Mouse (Mus musculus) thymus, adult 18-20 months (tissue): Measurements from ENCODE around the gene Bloc1s2.

Experiments
- DNase-seq, 2 experiments: peaks; one replicate each; pipeline ENCODE4 v3.0.0; 2022; ENCODE audit warnings: mixed read lengths in 2 of 2

Bloc1s2 gene

DNA sequence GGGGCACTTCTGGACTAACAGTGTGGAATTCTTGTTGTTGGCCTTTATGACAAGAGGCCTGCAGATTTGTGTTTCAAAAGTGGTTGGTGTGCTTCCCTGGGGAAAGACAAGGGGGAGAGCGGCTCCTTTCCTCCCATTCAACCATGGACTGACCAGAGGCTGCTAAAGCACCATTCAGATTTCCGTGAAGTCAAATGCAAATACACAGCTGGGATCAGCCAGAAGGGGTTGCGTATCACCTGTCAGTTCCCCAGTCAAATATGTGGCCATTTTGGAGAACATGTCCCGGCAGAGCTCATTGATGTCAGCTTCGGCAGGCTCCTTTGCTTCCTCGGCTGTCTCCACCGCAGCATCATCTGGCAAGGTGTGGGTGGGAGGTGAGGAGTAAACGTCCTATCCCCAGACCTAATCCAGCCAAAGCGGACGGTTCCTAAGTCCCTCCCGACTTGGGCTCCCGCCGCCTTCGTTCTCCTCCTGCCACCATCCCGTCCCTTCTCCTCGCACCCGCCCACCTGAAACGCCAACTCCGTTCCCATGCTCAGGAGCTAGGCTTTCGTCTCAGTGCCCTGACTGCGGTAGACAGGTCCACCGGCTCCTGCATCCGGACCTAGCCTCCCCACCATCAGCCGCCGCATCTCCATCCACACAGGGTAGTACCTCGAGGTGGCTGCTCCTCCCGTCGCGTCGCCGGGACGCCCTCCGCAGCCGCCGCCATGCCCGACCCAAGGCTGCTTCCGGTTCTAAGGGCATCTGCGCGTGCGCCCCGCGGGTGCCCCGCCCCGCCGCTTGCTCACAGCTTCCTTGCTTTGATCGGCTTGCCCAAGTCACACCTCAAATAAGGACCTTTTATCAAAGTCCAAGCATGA, at the start of gene Bloc1s2:
Gene Bloc1s2, minus strand, starts transcription at position 745 of the 866 bp plus-strand sequence.
- peak; percentile 79 to 81 for DNase-seq

DNA sequence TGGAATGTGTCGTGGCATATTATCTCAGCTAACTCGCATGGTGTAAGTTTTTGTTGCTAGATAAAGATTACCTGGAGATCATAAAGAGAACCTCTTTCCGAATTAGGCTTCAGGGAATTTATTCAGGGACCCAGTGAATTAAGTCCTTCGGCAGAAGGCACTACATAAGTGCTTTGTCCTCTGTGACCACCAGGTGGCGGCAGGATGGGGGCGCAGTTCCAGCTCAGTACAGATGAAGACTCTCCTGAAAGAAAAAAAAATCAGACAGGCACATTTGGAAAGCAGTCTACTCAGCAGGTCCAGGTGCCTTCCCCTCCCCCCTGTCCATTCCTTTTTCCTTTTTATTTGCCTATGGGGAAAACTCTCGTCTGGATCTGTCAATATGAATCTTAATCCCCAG, 48.9 kb upstream of the Bloc1s2 start:
- DNase-seq = peak; percentile 13 to 16

DNA sequence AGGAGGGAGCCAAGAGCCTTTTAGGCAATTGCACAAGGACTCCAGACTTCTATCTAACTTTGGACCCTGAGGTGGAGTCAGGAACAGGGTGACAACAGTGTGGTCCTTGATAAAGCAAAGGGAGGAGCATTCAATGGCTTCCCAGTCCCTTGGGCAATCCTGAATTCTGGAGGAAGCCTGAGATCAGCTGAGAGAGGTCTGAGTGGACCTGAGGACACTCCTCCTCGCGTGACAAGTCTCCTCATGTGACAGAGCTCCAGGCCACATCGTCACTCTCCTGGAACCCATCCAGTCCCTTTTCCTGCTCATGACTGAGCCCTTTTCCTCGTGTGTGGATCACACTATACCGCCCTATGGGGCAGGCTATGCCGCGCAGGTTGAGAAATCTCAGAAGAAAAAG, 47.7 kb upstream of the Bloc1s2 start:
- no peak for DNase-seq

DNA sequence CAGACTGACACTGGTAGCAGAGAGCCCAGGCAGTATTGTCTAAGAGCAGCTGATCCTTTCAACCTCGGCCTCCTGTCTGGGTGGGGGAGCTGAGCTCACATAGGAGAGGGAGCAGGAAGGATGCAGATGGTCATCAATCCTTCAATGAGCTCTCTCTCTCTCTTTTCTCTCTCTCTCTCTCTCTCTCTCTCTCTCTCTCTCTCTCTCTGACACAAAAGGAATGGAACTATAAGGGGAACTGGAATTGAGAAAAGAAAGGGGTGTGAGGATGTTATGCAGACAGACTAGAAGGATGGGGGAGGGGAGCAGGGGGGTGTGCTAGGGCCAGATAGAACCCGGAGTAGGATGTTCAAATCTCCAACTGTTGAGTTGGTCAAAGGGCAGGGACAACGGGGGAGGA, 46.1 kb upstream of the Bloc1s2 start, which contains the start of gene Pkd2l1:
Gene Pkd2l1, minus strand, starts transcription at position 101 of the 400 bp plus-strand sequence.
- no peak for DNase-seq

DNA sequence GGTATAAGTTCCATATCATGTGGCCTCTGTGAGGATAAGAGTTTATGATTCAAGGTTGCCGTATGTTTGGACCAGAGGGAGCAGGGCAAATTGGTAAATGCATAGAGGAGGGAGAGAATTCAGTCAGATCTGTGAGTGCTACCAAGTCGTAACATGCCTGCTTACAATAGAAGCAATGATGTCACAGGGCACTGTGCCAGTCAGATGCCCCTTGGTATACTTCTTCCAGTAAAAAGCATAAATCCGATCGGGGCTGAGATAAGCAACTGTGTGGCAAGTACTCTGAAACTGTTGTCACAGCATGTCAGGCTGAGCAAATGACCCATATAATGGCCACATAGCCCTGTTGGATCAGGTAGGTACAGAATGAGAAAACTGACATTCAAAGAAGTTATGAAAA, 42.8 kb upstream of the Bloc1s2 start:
- no peak for DNase-seq

DNA sequence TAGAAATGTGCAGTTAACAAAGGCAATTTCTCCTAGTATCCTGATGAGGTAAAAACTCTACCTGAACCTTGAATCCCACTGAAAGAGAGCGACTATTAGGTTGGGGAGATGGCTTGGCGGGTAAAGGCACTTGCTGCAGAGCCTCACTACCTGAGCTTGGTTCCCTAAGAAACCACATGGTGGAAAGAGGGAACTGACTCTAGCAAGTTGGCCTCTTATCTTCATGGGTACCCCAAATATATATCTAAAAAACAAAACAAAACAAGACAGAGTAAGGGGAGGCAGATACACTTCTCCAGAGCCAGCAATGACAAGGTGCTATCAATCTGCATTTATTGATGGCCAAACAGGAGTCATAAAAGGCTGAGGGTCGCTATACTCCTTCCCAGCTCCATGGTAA, 37.7 kb upstream of the Bloc1s2 start:
- DNase-seq = no peak

DNA sequence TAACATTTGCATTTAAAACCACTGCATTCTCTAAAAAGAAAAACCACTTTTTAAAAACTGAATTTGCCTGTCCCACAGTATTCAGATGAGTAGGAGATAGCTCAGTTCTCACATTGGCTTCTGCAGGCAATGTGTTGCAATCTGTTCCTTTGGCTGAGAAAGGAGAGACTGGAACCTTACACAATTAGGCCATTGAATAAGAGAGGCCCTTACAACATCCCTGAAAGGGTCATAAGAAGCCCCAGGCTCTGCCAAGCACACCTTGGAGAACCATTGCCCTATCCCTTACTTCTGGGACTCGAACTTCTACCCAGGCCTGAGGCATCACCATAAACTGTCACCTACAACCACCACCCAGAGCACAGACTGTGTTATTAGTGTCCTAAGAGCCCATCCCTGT, 34.3 kb upstream of the Bloc1s2 start:
- no peak for DNase-seq

DNA sequence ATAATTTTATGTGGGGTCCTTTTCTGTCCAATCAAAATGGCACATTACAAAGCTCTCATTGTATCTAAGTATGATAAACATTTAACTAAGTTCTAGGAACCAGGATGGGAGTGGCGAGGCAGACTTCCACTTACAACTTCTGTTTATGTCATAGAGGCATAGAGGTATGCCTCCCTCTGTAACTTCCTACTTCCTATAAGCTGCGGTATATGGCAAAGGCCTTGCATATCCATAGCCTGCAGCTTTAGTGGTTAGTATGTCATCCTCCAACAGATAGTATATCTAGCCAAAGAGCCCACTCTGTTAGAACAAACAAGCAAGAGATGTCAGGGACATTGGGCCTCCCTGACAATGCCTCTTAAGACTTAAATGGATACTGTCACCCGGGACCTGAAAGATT, 30.5 kb upstream of the Bloc1s2 start:
- DNase-seq = no peak

DNA sequence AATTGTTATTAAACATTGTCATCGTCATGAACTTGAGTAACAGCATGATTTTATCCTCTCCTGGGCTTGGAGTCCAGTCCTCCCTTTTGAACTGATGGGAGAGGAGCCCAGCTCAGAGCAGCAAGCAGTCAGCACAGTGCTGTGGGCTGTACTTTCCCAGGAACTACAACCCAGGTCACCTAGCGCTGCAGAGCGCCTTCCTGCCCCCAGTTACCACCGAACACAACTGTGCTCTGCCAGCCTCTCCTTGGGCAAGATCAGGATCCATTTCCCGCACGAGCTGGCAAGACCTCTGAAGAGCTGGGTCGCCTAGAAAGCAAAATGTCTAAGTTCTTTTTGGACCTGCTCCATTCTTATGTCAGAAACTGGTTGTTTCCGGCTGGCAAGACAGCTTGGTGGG, 28.6 kb upstream of the Bloc1s2 start:
- DNase-seq = no peak

DNA sequence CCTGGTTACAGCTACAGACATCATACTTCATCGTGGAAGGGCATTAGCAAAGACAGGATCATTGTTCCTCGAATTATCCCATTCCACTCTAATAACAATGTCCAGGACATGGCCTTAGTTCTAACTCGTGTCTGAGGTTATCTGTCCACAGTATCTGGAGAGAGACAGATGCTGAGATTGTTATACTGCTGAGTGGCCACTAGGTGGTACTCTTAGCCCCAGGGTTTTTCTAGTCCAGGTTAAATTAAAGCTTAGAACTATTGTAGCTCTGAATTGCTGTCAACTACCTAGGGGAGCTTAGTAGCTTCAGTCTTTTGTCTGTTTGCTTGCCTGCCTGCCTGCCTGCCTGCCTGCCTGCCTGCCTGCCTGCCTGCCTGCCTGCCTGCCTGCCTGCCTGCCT, 15.3 kb upstream of the Bloc1s2 start:
- DNase-seq = no peak

DNA sequence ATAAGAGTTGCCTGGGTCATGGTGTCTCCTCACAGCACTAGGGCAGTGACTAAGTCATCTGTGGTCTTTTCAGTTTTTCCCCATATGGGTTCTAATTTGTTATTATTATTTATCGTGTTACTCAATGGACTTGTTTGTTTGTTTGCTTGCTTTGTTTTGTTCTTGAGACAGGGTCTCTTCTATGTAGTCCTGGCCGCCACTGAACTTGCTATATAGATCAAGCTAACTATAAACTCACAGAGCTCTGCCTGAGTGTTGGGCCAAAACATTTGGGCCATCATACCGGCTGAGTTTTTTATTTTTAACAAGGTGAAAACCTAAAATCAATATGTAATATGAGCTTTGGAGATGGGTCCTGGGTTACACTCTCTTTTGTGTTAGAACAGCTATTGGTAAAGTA, 13.1 kb upstream of the Bloc1s2 start:
- no peak for DNase-seq

DNA sequence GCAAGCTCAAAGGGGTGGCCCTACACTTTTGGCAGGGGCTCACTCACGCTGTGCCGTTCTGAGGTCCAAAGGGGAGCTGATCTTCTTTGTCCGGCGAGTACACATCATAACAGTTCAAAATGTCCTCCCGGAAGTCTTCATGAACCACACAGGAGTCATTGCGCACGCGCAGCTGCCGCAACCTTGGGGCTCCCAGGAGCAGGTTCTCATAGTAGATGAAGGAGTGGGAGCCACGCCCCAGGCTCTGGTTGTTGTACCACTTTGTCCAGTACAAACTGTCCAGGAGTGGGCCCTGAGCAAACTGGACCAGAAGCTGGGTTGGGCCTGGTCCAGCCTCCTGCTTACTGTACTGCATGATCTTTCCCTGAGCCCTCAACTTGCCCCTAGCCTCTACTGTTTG, 10.8 kb upstream of the Bloc1s2 start:
- no peak for DNase-seq

DNA sequence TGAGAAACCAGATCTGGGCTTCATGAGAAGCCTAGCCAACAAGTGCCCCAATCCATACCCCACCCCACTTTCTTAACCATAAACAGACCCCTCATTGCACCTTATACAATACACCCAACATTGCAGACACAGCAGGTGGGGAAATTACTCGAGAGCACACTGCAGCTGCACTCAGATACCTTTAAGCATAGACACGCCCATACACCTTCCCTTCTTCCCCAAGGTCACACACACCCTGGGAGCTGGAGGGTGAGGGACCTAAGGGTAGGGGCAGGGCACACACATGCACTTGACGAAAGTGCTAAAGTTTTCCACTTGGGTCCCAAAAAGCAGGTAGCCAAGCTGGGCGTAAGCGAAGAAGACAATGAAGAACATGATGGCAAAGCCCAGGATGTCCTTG, 7.5 kb upstream of the Bloc1s2 start:
- DNase-seq = no peak

DNA sequence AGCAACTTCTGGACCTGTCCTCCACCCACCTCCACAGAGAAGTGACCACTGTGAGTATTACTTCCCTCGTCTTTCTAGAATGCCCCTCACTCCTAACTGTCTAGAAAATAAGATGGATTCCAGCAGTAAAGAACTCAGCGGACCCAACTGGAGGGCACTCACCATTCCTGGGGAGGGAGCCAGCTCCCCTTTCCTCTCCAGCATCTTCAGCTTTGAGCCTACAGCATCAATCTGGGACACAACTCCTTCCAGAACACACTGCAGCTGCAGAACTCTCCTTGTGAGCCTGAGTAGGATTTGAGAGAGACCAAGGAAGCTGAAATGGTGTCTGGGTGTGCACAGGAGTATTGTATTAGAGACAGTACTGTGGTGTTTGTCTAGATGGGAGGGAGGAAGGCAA, 2.7 kb upstream of the Bloc1s2 start:
- no peak for DNase-seq

DNA sequence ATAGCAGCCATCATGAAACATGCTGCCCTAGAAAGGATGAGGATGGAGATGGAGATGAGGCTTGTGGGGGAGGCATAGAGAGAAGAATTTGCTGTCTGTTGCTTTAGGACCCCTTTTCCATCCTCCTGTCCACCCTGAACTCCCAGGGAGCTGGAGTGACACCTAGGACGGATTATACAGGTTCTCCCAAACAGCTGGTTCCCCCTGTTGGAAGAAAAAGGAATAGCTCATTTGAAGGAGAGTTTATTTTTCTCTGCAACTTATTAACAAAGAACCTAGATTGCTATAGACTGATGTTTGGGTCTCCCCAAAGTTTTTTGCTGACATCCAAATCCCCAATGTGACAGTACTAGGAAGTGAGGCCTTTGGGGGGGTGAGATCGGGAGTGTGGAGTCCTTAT, 2.1 kb upstream of the Bloc1s2 start:
- no peak for DNase-seq

DNA sequence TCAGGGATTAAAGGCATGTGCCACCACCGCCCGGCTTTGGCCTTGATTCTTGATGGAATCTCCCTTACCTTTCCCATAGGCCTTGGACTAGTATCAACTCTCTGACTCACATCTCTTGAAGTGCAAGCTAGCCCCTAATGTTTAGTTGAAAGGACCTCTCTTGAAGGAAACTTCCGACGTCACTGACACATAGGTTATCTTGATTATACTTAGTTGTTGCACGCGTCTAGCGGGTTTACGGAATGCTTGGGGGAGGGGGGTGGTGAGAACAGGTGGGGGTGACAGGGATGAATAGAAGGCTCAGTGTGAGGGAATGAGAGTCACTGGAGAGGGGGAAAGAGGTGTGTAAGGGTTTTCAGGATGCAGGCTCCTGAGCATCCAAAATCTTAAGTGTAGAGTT, 705 bp upstream of the Bloc1s2 start:
- no peak for DNase-seq

DNA sequence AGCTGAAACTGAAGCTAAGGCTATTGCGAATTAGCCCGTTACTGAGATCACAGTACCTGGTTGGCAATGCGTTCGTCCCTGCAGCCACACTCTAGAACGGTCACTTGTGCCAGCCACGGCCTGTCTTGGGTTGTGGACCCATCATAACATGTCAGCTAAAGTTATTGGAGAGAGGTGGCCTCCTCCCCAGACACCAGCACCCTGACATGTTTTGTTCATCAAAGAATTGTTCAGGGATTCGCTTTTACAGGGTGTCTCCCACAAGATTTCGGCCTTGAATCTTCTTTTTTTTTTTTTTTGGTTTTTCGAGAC, 278 bp upstream of the Bloc1s2 start:
- no peak for DNase-seq

DNA sequence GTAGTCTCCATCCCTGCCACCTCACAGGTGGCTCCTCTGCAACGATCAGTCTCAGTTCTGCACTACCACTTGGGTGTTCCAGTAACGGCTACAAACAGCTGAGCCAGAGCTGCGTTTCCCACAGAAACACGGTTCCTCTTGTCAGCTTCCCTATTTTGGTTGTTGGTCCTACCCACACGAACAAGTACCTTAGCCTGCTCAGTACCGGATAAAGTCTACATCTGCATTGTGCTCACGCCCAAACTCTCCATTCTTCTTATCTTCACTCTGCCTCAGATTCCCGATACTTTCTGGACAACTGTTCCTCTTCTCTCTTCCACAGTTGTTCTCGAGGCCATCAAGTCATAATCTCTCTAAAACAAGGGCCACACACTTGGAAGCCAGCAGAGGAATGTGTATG, 1.9 kb downstream of the Bloc1s2 start:
- no peak for DNase-seq

DNA sequence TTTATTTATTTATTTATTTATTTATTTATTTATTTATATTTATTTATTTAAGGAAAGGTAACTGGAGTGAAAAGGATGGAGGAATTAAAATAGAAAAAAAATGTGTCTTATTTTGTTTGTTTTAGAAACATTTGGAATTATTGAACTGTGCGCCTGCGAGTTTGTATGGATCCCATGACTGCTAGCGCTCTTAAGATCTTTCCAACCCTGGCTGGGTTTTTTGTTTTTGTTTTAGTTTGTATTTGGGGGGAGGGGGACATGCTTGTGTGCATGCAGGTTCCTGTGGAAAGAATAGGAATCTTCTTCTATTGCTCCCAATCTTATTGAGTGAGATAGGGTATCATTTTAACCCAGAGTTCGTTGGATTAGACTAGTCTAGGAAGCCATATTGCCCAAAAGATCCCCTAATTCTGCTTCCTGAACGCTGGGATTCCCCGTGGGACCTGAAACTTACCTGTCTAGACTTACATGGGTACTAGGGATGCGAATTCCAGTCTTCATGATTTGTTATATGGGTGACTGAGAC, 10.2 kb downstream of the Bloc1s2 start:
- DNase-seq = no peak

DNA sequence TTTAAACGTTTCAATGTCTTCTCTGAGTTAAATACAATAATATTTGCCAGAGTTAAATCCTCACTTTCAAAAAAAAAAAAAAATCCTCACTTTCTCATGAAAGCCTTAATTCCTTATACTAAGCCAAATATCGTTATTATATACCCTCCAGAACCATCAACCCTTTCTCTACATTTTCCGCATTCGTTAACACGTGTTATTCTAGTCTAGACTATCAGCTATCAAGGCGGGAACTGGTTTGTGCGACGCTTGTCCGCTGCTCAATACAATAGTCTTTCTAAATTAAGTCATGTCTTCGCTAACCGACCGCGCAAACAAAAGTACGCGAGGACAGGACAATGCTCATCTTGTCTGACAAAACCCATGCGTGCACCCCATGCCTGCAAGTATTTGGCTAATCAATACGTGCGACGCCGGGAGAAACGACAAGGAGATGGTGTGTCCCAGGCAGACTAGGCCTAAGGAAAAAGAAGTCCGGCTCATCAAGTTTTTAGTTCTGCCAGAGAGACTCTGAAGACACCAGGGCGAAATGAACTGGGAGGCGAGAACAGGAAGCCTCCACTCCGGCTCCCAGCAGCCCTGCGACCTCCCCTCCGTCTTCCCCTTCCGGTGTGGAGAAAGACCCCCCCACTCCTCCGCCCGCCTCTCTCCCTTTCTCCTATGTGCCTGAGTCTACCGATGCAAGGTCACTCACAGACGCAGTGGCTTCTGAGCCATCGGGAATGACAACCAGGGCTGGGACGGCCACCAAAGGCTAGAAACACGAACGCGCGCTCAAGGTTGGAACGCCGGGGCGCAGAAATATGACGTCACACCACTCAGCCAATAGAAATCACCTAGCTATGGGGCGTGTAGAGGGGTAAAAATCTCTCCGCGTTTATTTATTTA, 10.9 kb downstream of the Bloc1s2 start, which contains the start of gene Cwf19l1:
Gene Cwf19l1, minus strand, starts transcription at position 805 of the 888 bp plus-strand sequence.
- DNase-seq = peak; percentile 45 to 75

DNA sequence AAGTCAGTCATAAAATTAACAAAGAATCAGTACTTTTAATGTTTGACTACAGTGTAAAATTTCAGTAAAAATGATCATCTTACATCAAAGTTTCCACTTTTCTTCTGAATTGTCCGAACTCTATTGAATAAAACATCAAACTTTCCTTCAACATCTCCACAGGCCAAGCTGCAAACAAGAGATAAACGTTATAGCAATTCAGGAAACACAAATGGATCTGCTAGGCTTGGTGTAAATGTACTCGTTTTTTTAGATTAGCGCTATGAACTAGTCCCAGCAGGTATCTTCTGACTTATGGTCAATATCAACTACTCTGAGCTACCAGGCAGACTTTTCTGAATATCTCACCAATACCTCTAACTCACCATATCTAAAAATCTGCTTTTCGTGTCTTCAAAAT, 13.3 kb downstream of the Bloc1s2 start:
- DNase-seq = no peak

DNA sequence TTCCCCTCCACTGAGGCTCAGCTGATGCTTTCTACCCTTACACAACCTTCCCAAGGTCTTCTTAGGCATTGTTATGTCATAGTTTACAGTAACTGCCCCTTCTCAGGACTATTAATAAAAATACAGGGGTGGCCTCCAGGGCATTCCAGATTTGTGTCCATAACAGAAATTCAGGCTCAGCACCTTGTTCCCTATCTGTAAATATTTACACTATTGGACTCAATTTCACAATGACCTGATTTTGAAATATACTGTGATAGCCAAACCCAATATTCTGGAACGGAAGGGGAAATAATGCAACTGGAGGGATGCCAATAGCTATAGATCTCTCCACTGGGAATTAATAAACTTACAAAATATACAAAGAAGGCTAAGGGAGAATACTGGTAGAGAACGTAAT, 17.7 kb downstream of the Bloc1s2 start:
- DNase-seq = no peak

DNA sequence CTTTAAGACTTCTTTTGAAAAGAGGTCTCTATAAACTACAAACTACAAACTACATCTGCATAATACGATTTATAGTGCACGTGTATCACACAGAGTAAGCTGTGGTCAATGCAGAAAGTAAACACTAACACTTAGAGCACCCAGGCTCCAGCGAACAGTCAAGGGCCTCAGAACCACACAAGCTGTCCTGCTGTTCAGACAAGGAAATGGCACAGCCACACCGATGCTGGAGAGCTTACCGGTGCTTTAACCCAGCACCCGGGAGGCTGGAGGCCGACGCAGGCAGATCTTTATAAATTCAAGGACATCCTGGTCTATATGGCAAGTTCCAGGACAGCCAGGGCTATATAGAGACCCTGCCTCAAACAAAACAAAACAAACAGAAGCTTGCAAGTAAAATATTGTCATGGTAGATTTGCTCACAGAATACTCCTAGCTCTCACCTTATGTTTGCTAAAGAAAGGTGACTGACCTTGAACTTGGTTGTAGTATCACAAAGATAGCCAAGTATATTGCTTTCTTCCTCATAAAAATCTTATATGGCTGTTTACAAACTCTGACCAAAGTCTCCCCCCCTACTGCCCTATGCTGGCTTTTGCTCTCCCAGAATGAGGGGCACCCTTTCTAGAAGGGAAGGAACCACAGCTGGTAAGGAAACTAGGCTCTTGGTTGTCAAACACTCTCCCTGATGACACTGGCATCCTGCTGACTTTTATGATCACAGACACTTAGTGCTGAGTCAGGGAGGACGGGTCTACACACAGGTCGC, 18.3 kb downstream of the Bloc1s2 start:
- no peak for DNase-seq
